Mouse (Mus musculus) liver, adult 2 months (tissue): ENCODE measurements at regions not wholly inside any gene's neighbourhood (a gene's known extent, or its start where the extent isn't known, plus 50 kb on each side); places are given as distances from the start of the nearest gene placed in this dataset.

ENCODE experiments used
- DNase-seq: peaks from one replicate; pipeline ENCODE4 v3.0.0-alpha.2; 2011; ENCODE audit warnings: low read depth, low spot score; ENCODE audit errors: extremely low read depth
- H3K27ac ChIP-seq: fragments of 200-500 bp; replicated peaks from 2 replicates; pipeline ENCODE4 v1.5.1; 2012; ENCODE audit warnings: low read depth, mild to moderate bottlenecking, control low read depth, inconsistent platforms, low read length; ENCODE audit not compliant: insufficient read depth
- H3K27me3 ChIP-seq: fragments of 200-500 bp; 2 replicates; pipeline ENCODE4 v1.6.1; 2012; ENCODE audit warnings: mild to moderate bottlenecking, moderate library complexity, low read length, inconsistent platforms; ENCODE audit not compliant: control insufficient read depth, insufficient read depth
- H3K36me3 ChIP-seq: fragments of 200-500 bp; 2 replicates; pipeline ENCODE4 v1.6.1; 2012; ENCODE audit warnings: low read length, inconsistent platforms; ENCODE audit not compliant: control insufficient read depth, insufficient read depth
- H3K4me1 ChIP-seq: fragments of 200-500 bp; 2 replicates; pipeline ENCODE4 v1.6.1; 2011; ENCODE audit warnings: low read length; ENCODE audit not compliant: control insufficient read depth, insufficient read depth
- H3K4me3 ChIP-seq: fragments of 200-500 bp; 2 replicates; pipeline ENCODE4 v1.5.1; 2011; ENCODE audit warnings: low read depth, mild to moderate bottlenecking, control low read depth, low read length, moderate library complexity; ENCODE audit not compliant: insufficient read depth
- H3K79me2 ChIP-seq: fragments of 200-500 bp; 2 replicates; pipeline ENCODE4 v1.6.1; 2012; ENCODE audit warnings: inconsistent platforms, mild to moderate bottlenecking, low read length, moderate library complexity; ENCODE audit not compliant: control insufficient read depth, insufficient read depth
- H3K9ac ChIP-seq: fragments of 200-500 bp; 2 replicates; pipeline ENCODE4 v1.6.1; 2012; ENCODE audit warnings: low read depth, mild to moderate bottlenecking, control low read depth, inconsistent platforms, low read length
- CTCF ChIP-seq: fragments of 200-500 bp; IDR thresholded peaks from 2 replicates; pipeline ENCODE4 v1.5.1; 2011; ENCODE audit warnings: low read depth, low read length, control low read depth
- POLR2A ChIP-seq: fragments of 200-500 bp; IDR thresholded peaks from 2 replicates; pipeline ENCODE4 v1.6.1; 2011; ENCODE audit warnings: low read length, control low read depth; ENCODE audit not compliant: insufficient read depth; ENCODE audit errors: extremely low read depth
- WGBS: fragments of 180-500 bp; shearing (Covaris S2); methylation state at CpG from one replicate; pipeline ENCODE4 v1.1.7; 2018; 5-methylcytosine and 5-hydroxymethylcytosine counted together

- no peak overlapping the region for H3K27ac ChIP-seq
- WGBS: 84% methylated on average over 2 of the region's 2 CpGs
- no peak for TF ChIP-seq CTCF
- no peak for TF ChIP-seq POLR2A
- H3K4me3 ChIP-seq: no peak overlapping the region
- no peak for DNase-seq
- H3K4me1 ChIP-seq: no peaks in the 10 kb centered on the region
- no peak overlapping the region for H3K9ac ChIP-seq
- no peaks in the 10 kb centered on the region for H3K36me3 ChIP-seq
- no peaks in the 10 kb centered on the region for H3K79me2 ChIP-seq
- no peaks in the 10 kb centered on the region for H3K27me3 ChIP-seq
Measured at GRCm38 (mm10) chr11:26971161-26971560, 377.4 kb upstream of the Vrk2 start.

DNA sequence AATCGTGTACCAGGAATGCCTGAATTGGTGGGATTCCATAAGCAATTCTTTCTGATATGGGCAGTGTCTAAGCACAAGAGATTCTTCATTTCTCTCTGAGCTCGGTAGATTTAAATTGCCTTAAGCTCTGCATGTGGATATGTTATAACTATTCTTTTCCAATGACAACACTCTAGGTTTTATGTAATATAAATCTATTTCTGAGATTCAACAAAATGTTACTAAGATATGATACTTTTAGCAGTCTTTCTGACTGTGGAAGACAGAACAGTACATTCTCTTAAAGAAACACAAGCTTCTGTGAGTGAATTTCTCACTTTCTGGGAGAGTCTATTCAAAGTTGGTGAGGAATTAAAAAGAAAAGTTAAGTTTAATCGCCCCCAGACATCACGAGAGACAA lies 373.6 kb upstream of the Vrk2 start:
- H3K79me2 ChIP-seq: no peaks in the 10 kb centered on the region
- H3K27me3 ChIP-seq: no peaks in the 10 kb centered on the region
- 72% methylated on average over 4 of the region's 4 CpGs for WGBS
- no peaks in the 10 kb centered on the region for H3K36me3 ChIP-seq
- no peak overlapping the region for H3K9ac ChIP-seq
- no peak overlapping the region for H3K4me3 ChIP-seq
- DNase-seq: no peak
- no peaks in the 10 kb centered on the region for H3K4me1 ChIP-seq
- no peak overlapping the region for H3K27ac ChIP-seq
- TF ChIP-seq POLR2A (no peak), CTCF (no peak)

DNA sequence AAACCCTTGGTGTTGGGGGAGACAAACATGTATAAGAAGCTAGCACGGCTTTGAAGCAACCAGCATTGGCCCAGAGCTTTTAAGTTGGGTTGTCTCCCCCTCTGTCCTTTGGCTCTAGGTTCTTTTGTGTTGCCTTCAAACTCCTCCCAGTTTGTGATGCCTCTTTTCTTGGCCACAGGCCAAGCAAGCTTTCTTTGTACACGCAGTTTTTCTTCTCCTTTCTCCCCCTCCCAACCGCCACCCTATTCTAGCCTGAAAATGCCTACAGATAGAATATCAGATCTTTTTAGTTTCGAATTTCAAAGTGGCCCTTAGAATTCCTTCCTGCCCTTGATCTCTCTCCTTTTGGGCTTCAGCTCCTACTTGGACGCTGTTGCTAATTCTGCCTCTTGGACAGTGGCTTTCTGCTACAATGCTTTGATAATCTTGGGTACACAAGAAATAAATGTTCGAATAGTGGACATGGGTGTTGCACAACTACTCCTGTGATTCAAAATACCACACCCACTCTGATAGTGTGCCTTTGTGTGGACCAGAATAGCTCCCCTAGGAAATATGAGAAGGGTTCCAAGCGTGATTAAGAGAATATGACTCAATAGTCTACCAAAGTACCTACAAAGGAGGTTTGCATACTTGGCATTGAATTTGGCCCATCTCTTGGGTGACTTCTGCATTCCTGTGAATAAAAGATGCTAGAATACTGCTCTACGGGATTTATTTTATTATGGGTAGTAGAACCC lies 369.3 kb upstream of the Vrk2 start:
- DNase-seq: no peak
- H3K79me2 ChIP-seq: no peaks in the 10 kb centered on the region
- no peaks in the 10 kb centered on the region for H3K4me1 ChIP-seq
- TF ChIP-seq CTCF (no peak), POLR2A (no peak)
- no peaks in the 10 kb centered on the region; the same call in 1 of the 2 replicates for H3K27me3 ChIP-seq
- H3K27ac ChIP-seq: no peak overlapping the region
- H3K36me3 ChIP-seq: no peaks in the 10 kb centered on the region
- WGBS: 53% methylated on average over 8 of the region's 8 CpGs
- H3K4me3 ChIP-seq: no peak overlapping the region
- H3K9ac ChIP-seq: no peak overlapping the region

GRCm38 (mm10) chr11:26962040-26962927 lies 368.5 kb upstream of the Vrk2 start:
- Histone ChIP-seq H3K9ac (no peak overlapping the region), H3K4me3 (no peak overlapping the region), H3K4me1 (no peaks in the 10 kb centered on the region), H3K27ac (no peak overlapping the region), H3K79me2 (no peaks in the 10 kb centered on the region), H3K27me3 (no peaks in the 10 kb centered on the region; the same call in 1 of the 2 replicates), H3K36me3 (no peaks in the 10 kb centered on the region)
- WGBS: 65% methylated on average over 18 of the region's 18 CpGs
- TF ChIP-seq POLR2A (no peak), CTCF (no peak)
- no peak for DNase-seq

DNA sequence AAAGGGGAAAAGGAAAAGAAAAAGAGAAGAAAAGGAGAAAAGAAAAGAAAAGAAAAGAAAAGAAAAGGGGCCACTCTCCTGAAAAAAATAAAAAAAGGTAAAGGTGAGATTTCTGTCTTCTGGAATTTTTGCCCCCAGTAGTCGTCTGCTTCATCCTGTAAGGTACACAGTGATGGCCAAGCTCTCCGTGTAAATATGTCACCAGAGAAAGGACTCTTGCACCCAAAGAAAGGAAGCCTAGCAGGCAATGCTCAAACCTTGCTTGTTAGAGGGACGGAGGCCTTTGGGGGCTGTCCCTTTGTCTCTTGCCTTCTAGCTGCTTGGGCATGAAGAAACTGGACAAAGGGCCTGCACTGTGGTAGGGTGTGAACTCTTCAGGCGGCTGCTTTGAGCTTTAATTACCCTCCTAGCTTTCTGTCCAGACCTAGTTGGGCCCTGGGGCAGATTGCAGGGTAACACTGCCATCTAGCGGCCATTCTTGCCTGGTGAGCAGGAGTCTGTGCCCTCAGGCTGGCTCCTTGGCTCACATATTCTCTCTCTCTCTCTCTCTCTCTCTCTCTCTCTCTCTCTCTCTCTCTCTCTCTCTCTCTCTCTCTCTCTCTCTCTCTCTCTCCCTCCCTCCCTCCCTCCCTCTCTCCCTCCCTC lies 367.7 kb upstream of the Vrk2 start:
- no peaks in the 10 kb centered on the region for H3K36me3 ChIP-seq
- H3K27ac ChIP-seq: no peak overlapping the region
- no peak overlapping the region for H3K9ac ChIP-seq
- no peaks in the 10 kb centered on the region for H3K4me1 ChIP-seq
- H3K27me3 ChIP-seq: no peaks in the 10 kb centered on the region; the same call in 1 of the 2 replicates
- H3K79me2 ChIP-seq: no peaks in the 10 kb centered on the region
- TF ChIP-seq POLR2A (no peak), CTCF (peak; percentile 91)
- peak; percentile 44 for DNase-seq
- WGBS: 9% methylated on average over 5 of the region's 5 CpGs
- H3K4me3 ChIP-seq: no peak overlapping the region
